Mouse (Mus musculus): ENCODE data around the gene Kcnk2. TPM values are rescaled to one million over a fixed set of nuclear protein-coding genes. Genes with fewer than 3 reads are reported as not detected.

Kcnk2 gene
- polyA plus RNA-seq (2016; fragmentation: Nextera tagmentation; extraction: Ambion mirVana), result 0.39 and 1.2 TPM in 2 replicates

DNA sequence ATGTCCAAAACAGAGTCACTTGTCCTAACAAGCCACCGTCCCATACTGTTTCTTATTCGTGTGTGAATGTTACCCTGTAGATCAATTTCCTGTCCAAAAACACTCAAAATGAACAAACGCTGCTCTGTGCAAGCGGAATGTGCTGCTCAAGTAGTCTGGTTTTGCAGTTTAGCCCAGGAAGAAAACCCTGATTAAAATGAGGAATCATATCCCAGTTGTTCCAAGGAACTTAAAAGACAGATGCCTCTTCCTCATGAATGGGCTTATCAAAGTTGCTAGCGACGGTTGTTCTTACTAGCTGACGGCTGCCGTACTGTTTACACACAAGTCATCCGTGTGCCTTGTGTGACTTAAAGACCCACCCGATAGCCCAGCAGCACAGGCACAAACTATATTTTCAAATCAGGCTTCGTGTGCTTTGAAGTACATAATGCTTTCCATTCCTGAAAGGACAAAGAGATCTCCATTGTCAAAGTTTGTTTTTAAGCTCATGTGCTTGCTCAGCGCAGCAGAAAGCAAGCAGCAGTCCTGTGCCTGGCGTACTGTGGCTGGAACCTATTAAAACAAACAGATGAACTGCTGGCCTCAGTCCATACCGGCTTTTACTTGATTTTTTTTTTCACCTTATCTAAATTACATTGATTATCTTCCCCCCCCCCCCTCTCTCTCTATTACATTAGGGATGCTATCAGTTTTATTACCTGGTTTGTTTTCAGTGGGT lies at the start of gene Kcnk2:
Kcnk2 (minus strand) TSS at position 51 of the 721 bp plus-strand sequence.
- H3K27ac ChIP-seq, result no peak within 1 kb of the TSS
- WGBS, result 43% methylated on average over 14 of the region's 14 CpGs
- no peaks in the 10 kb centered on the region for H3K9me3 ChIP-seq
- no peaks in the 10 kb centered on the region for H3K27me3 ChIP-seq (ENCODE audit: insufficient read depth, poor library complexity, severe bottlenecking)
- H3K36me3 ChIP-seq, result no peaks in the 10 kb centered on the region
- no peaks in the 10 kb centered on the region for H3K4me1 ChIP-seq
- H3K4me3 ChIP-seq, result no peak within 1 kb of the TSS
- no peak for DNase-seq (ENCODE audit: low spot score)

GRCm38 (mm10) chr1:189440741-189441140 lies 38.7 kb upstream of the Kcnk2 start:
- Histone ChIP-seq H3K27me3 (ENCODE audit: insufficient read depth, poor library complexity, severe bottlenecking) (no peaks in the 10 kb centered on the region), H3K27ac (no peak overlapping the region), H3K4me3 (no peak overlapping the region), H3K36me3 (no peaks in the 10 kb centered on the region), H3K9me3 (no peaks in the 10 kb centered on the region), H3K4me1 (no peaks in the 10 kb centered on the region)
- DNase-seq (ENCODE audit: low spot score), result no peak
- 67% methylated on average over 9 of the region's 9 CpGs for WGBS

DNA sequence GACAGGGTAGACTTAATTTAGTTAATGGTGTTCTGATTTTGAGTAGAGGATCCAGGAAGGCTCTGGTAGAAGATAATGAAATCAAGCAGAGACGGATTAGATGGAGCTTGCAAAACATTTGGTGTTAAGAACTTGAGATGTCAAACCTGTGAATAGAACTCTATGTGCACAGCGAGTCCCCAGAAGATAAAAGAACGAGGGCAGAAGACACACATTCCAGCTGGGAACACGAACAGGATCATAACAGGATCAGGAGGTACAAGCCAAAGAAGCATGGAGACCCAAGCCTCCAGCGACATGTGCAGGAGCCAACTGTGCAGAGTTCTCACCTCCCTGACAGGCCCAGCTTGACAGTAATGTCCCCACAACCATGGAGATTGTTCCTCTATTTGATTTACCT lies 35.1 kb upstream of the Kcnk2 start:
- Histone ChIP-seq H3K9me3 (no peaks in the 10 kb centered on the region; the same call in 1 of the 2 replicates), H3K4me1 (no peaks in the 10 kb centered on the region), H3K4me3 (no peak overlapping the region), H3K27ac (no peak overlapping the region), H3K36me3 (no peaks in the 10 kb centered on the region), H3K27me3 (ENCODE audit: insufficient read depth, poor library complexity, severe bottlenecking) (no peaks in the 10 kb centered on the region)
- 53% methylated on average over 5 of the region's 5 CpGs for WGBS
- DNase-seq (ENCODE audit: low spot score), result no peak

DNA sequence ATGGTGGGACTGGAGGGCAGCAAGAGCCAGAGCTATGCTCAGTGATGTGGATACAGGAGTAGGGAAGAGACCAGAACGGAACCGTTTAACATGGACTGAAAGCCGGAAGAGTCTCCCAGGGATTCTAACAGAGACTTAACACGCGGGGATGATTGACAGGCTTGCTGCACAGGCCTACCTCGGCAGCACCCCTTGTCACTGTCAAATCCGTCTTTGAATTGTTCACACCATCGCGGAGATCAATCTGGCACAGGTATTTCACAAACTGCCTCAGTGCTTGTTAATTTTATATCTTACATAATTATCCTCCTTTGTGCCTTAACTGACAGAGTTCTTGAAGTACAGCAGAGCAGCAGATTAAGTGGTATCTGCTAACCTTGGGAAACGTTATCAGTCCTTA lies 33.4 kb upstream of the Kcnk2 start:
- Histone ChIP-seq H3K4me3 (no peak overlapping the region), H3K4me1 (0 out of 2 replicates have a peak, but pooled peaks cover 2% of the 10 kb centered on the region), H3K27ac (no peak overlapping the region), H3K27me3 (ENCODE audit: insufficient read depth, poor library complexity, severe bottlenecking) (no peaks in the 10 kb centered on the region), H3K9me3 (no peaks in the 10 kb centered on the region; the same call in 1 of the 2 replicates), H3K36me3 (no peaks in the 10 kb centered on the region)
- DNase-seq (ENCODE audit: low spot score), result no peak
- 83% methylated on average over 10 of the region's 10 CpGs for WGBS

DNA sequence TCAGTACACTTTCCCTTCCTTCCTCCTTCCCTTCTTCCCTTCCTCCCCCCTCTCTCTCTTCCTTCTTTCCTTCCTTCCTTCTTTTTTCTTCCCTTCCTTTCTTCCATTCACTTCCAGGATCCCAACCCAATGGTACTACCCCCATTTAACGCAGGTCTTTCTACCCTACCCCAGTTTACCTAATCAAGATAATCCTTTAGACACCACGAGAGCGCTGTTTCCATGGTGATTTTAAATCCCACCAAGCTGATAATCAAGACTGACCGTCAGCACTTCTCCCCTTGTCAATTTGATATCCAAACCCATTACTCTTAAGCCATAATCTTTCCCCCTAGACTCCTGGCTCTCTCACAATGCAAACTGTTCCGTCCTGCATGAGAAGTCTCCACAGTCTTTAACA lies 29.4 kb upstream of the Kcnk2 start:
- H3K4me3 ChIP-seq, result no peak overlapping the region
- no peak overlapping the region for H3K27ac ChIP-seq
- H3K36me3 ChIP-seq, result no peaks in the 10 kb centered on the region
- H3K4me1 ChIP-seq, result 0 out of 2 replicates have a peak, but pooled peaks cover 3% of the 10 kb centered on the region
- no peaks in the 10 kb centered on the region for H3K27me3 ChIP-seq (ENCODE audit: insufficient read depth, poor library complexity, severe bottlenecking)
- H3K9me3 ChIP-seq, result no peaks in the 10 kb centered on the region; the same call in 1 of the 2 replicates
- no peak for DNase-seq (ENCODE audit: low spot score)
- 26% methylated on average over 5 of the region's 5 CpGs for WGBS

- Histone ChIP-seq H3K27me3 (ENCODE audit: insufficient read depth, poor library complexity, severe bottlenecking) (no peaks in the 10 kb centered on the region), H3K36me3 (no peaks in the 10 kb centered on the region), H3K27ac (no peak overlapping the region), H3K4me3 (no peak overlapping the region), H3K9me3 (no peaks in the 10 kb centered on the region; the same call in 1 of the 2 replicates), H3K4me1 (0 out of 2 replicates have a peak, but pooled peaks cover 3% of the 10 kb centered on the region)
- DNase-seq (ENCODE audit: low spot score), result no peak
- 25% methylated on average over 4 of the region's 4 CpGs for WGBS
These were observed 28.5 kb upstream of the Kcnk2 start for GRCm38 (mm10) chr1:189430534-189430933.

DNA sequence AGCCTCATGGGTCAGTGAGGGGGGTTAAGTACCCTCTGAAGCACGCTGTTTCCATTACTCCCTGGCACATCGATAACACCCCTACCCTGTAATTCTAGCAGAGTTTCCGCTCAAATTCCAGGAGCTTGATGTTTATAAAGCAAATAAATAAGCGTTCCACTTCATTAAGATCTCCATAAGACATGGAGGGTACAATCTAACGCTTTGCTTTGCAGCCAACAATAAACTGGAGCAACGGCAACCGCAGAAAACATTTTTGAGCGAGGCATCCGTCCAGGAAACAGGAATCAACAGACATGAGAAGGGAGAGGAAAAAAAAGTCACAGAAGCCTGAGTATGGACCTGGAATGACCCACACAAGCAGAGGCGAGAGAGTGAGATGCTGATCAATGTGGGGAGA lies 27.5 kb upstream of the Kcnk2 start:
- Histone ChIP-seq H3K27me3 (ENCODE audit: insufficient read depth, poor library complexity, severe bottlenecking) (no peaks in the 10 kb centered on the region), H3K36me3 (no peaks in the 10 kb centered on the region), H3K4me1 (0 out of 2 replicates have a peak, but pooled peaks cover 3% of the 10 kb centered on the region), H3K27ac (no peak overlapping the region), H3K9me3 (no peaks in the 10 kb centered on the region; the same call in 1 of the 2 replicates), H3K4me3 (no peak overlapping the region)
- 80% methylated on average over 10 of the region's 10 CpGs for WGBS
- DNase-seq (ENCODE audit: low spot score), result no peak

- H3K27ac ChIP-seq, result no peak overlapping the region
- H3K36me3 ChIP-seq, result no peaks in the 10 kb centered on the region
- H3K4me1 ChIP-seq, result 0 out of 2 replicates have a peak, but pooled peaks cover 3% of the 10 kb centered on the region
- no peak overlapping the region for H3K4me3 ChIP-seq
- WGBS, result 87% methylated on average over 11 of the region's 11 CpGs
- no peak for DNase-seq (ENCODE audit: low spot score)
- no peaks in the 10 kb centered on the region for H3K27me3 ChIP-seq (ENCODE audit: insufficient read depth, poor library complexity, severe bottlenecking)
- H3K9me3 ChIP-seq, result no peaks in the 10 kb centered on the region
These were observed 24.2 kb upstream of the Kcnk2 start for GRCm38 (mm10) chr1:189426252-189426651.

GRCm38 (mm10) chr1:189419914-189420313 lies 17.8 kb upstream of the Kcnk2 start:
- Histone ChIP-seq H3K9me3 (no peaks in the 10 kb centered on the region), H3K27me3 (ENCODE audit: insufficient read depth, poor library complexity, severe bottlenecking) (no peaks in the 10 kb centered on the region), H3K36me3 (no peaks in the 10 kb centered on the region), H3K4me1 (no peaks in the 10 kb centered on the region), H3K4me3 (no peak overlapping the region), H3K27ac (no peak overlapping the region)
- no peak for DNase-seq (ENCODE audit: low spot score)
- 59% methylated on average over 1 of the region's 1 CpGs for whole genome bisulfite sequencing

- WGBS, result 78% methylated on average over 6 of the region's 6 CpGs
- Histone ChIP-seq H3K4me1 (no peaks in the 10 kb centered on the region), H3K27ac (no peak overlapping the region), H3K27me3 (ENCODE audit: insufficient read depth, poor library complexity, severe bottlenecking) (no peaks in the 10 kb centered on the region), H3K9me3 (no peaks in the 10 kb centered on the region), H3K4me3 (no peak overlapping the region), H3K36me3 (no peaks in the 10 kb centered on the region)
- DNase-seq (ENCODE audit: low spot score), result no peak
These were observed 7.8 kb upstream of the Kcnk2 start for GRCm38 (mm10) chr1:189409906-189410305.

GRCm38 (mm10) chr1:189405221-189405620 lies 3.1 kb upstream of the Kcnk2 start:
- Histone ChIP-seq H3K27me3 (ENCODE audit: insufficient read depth, poor library complexity, severe bottlenecking) (no peaks in the 10 kb centered on the region), H3K27ac (no peak overlapping the region), H3K36me3 (no peaks in the 10 kb centered on the region), H3K9me3 (no peaks in the 10 kb centered on the region), H3K4me1 (no peaks in the 10 kb centered on the region), H3K4me3 (no peak overlapping the region)
- no peak for DNase-seq (ENCODE audit: low spot score)
- 74% methylated on average over 10 of the region's 10 CpGs for WGBS

DNA sequence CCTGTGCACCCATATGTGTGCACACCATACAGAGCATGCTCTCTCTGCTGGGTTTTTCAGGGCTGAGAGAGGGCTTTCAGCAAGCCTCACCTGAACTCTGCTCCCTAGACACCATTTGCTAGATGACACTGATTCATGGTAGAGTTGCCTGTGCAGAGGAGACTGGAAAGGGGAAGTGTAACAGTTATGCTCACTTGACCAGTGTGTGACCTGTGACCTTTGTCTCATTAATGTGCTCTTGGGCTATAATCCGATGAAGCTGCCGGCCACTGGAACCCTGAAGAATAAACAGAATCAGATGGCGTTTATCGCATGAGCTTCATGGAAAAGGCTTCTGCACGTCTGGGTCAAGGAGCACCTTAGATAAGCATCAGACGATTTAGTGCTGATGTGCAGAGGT lies 1.5 kb upstream of the Kcnk2 start:
- H3K9me3 ChIP-seq, result no peaks in the 10 kb centered on the region
- no peak overlapping the region for H3K4me3 ChIP-seq
- H3K4me1 ChIP-seq, result no peaks in the 10 kb centered on the region
- H3K27ac ChIP-seq, result no peak overlapping the region
- no peaks in the 10 kb centered on the region for H3K36me3 ChIP-seq
- no peaks in the 10 kb centered on the region for H3K27me3 ChIP-seq (ENCODE audit: insufficient read depth, poor library complexity, severe bottlenecking)
- 70% methylated on average over 6 of the region's 6 CpGs for WGBS
- no peak for DNase-seq (ENCODE audit: low spot score)

DNA sequence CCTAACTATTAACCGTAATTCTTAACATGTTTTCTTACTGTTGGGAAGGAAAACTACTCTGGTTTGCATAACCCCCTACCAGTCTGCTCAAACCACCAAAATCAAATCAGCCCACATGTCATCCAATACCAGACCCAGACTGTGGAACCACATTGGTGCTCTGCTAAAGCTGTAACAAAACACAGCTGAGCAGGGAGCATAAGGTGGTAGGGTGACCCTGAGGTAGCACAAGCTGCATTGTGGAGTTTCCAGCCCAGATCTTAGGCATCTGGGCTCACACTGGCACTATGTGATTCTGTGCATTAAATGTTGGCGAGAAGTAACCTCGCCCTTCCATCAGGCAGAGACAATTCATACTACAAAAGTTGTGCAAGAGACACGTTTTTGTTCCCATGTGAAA lies 1.1 kb upstream of the Kcnk2 start:
- H3K4me1 ChIP-seq, result no peaks in the 10 kb centered on the region
- DNase-seq (ENCODE audit: low spot score), result no peak
- H3K27me3 ChIP-seq (ENCODE audit: insufficient read depth, poor library complexity, severe bottlenecking), result no peaks in the 10 kb centered on the region
- H3K9me3 ChIP-seq, result no peaks in the 10 kb centered on the region
- no peak overlapping the region for H3K4me3 ChIP-seq
- 77% methylated on average over 4 of the region's 4 CpGs for WGBS
- H3K27ac ChIP-seq, result no peak overlapping the region
- no peaks in the 10 kb centered on the region for H3K36me3 ChIP-seq

DNA sequence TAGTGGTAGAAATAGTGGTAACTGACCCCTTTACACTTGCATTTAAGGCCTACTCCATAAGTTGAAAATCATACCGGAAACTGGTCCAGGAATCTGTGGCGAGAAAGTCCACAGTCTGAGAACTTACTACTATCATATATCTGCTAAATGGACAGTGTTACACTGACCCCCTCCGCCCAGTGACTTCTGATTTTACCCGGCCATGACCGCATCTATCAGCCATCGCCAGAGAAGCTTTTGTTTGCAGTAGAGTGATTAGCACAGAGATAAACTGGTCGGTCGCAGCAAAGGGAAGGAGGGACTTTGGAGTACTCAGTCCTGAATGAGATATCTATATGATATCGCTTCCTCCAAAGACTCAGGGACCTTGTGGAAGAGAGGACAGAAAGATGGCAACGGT lies 15.2 kb downstream of the Kcnk2 start:
- H3K27me3 ChIP-seq (ENCODE audit: insufficient read depth, poor library complexity, severe bottlenecking), result no peaks in the 10 kb centered on the region
- 70% methylated on average over 10 of the region's 10 CpGs for WGBS

More for the DNA sequence above, 15.2 kb downstream of the Kcnk2 start:
- DNase-seq (ENCODE audit: low spot score), result no peak
- Histone ChIP-seq H3K9me3 (no peaks in the 10 kb centered on the region), H3K27ac (no peak overlapping the region), H3K36me3 (no peaks in the 10 kb centered on the region), H3K4me1 (no peaks in the 10 kb centered on the region), H3K4me3 (no peak overlapping the region)

Measured in heart, embryonic 10.5 days (tissue).